Mouse (Mus musculus): ENCODE results near the gene Lsm11.

Gene Lsm11

DNA sequence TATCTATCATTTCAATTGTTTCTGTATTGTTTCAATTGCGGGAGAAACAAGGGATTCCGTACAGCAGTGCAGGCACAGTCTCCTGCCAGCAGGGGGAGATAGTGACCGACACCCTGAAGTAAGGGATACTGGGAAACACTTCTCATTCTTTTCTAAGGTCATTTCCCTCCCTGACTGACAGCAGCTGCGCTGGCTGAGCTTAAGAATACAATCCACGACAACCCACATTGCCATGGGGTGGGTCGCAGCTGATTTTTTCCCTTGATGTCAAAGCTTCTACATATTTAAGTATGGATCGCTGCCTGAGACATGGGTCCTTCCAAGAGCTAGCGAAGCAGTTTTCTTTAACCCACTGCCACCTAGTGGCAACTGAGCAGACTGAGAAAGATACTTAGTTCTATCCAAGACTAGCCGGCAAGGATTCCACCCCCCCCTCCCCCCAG lies 18.1 kb downstream of the Lsm11 start:
- DNase-seq = peak; percentile 85

DNA sequence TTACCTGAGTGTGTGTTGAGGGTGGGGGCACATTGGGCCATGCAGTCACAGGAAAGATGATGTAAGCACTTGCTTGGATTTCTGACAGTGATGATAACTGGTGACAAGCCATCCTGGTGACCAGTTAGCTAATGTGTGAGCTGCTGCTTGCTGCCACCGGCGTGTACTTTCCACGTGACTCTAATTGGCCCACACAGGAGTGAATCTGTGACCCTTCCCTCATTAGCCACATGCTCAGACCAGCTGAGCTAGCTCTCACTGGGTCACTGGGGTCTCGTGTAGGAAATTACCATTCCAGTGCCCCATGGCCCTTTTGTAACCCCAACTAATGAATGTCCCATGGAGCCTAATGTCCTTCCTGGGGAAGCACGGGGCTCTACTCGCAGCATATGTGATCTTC lies 19.3 kb downstream of the Lsm11 start:
- no peak for DNase-seq

DNA sequence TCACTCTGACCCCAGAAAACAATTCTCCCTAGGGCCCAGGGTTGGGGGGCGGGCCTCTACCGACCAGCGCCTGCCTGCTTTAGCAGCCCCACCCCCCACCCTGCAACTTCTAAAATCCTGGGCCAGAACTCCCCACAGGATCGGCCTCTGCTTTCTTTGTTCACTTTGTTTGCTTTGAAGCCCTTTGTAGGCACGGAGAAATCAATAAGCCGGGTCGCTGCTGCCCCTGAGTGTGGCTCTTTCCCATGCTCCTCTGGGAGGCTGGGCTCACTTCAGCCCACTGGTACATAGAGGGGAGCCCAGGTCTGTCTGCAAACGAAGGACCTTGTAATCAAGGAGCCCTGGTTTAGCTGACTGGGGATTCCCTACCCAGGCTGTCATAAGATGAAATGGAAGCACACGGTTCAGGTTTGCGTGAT lies 23.2 kb downstream of the Lsm11 start:
- no peak for DNase-seq

DNA sequence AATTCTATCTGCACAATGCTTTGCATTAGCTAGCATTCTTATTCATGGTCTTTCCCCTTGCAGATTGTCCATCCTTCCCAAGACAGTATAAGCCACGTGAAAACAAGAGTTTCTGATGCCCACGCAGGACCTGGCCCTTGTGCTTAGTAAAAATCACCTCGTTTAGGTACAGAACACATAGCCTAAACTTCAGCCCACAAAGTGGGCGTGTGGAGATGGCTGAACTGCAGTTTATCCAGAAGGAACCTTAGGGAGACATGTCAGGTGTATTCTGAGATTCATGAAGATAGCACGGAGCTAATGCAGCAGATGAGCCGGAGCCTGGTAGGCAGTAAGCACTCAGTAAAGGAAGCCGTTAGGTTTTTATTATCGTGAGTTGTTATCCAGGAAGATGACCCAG lies 23.7 kb downstream of the Lsm11 start:
- DNase-seq = no peak

DNA sequence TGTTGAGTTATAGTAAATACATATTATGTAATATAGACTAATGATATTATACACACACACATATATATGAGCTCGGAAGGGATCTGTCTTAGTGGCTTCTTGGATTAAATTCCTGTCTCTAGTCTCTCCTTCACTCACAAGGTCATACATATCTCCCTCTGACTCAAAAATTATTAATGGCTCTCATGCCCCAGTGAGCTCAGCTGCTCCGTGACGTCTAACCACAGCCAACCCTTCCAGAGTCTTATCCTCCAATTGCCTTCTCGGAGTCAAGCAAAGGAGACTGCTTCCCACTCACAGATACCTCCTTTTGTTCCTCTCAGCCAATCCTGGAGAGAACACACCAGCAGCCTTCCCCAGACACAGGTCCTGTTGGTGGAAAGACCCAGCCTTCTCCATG lies 25.9 kb downstream of the Lsm11 start:
- no peak for DNase-seq

DNA sequence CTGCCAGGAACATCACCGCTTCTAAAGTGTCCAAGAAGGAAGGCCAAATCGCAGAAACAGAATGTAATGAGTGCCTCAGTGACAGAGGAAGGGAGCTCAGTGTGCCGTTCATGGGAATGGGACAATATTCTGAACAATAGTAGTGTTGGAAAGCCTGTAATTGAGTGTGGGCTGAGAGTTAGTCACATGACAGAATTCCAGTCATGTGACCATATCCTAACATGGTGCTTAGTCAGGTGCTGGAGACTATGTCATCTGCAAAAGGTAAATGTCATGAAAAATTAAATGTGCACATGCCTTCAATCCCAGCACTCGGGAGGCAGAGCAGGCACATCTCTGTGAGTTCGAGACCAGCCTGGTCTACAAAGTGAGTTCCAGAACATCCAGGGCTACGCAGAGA lies 26.7 kb downstream of the Lsm11 start:
- DNase-seq = no peak

DNA sequence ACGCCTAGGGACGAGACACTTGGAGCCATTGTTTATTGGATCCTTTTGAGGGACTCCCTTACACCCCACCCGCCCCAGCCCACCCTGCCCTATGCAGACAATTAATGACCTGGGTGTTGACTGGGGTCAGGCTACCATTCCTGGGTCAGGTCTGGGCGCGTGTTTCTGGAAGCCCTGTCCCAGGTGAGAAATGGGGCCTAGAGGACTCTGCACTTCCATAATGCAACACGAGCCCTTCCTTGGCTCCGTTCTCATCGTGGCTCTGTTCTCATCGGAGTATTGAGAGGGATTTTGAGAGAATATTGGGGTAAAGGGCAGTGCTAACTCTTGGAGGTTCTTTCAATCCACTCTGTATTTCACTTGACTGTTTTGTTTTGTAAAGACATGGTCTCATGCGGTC lies 28.5 kb downstream of the Lsm11 start:
- no peak for DNase-seq

DNA sequence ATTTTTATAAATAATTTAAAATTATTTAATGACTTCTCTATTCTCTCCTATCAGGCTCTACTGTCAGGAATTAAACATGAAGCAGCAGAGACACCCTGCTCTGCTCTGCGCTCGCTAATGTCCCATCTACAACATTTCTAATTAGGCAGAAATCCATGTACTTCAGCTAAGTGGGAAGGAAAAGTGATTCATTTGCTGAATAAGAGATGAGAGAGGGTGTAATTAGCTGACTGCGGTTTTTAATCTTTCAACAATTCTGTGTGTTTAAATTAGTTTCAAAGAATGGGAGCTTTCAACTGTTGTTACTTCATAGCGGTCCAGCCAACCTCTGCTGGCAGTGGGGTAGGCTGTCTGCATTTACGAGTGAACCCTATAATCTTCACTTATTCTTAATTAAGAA lies 34.0 kb downstream of the Lsm11 start:
- DNase-seq = no peak

DNA sequence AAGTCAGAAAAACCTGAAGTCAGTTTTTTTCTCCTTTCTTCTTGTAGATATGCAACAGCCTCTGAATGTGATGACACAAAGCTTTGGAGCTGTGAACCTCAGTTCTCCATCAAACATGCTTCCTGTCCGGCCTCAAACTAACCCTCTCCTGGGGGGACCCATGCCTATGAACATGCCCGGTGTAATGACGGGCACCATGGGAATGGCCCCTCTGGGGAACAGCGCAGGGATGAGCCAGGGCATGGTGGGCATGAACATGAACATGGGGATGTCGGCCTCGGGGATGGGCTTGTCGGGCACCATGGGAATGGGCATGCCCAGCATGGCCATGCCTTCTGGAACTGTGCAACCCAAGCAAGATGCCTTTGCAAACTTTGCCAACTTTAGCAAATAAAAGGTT lies 35.8 kb downstream of the Lsm11 start:
- no peak for DNase-seq

DNA sequence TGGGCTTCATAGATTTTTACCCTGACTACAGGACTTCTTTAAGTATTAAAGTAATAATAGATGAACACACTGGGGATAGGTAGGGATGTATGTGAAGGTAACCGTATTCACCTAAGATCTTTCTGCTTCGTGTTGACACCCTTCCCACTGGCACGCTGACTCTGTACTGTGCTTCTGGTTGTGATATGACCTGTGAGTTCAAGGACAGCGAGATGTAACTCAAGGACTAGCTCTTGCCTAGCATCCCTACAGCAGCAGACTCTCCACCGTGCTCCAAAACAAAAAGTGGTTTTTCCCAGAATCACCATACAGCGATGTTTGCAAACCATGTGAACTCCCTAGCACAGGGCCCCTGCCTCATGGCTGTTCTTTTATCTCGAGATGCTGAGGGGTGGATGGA lies 36.7 kb downstream of the Lsm11 start:
- DNase-seq = no peak

DNA sequence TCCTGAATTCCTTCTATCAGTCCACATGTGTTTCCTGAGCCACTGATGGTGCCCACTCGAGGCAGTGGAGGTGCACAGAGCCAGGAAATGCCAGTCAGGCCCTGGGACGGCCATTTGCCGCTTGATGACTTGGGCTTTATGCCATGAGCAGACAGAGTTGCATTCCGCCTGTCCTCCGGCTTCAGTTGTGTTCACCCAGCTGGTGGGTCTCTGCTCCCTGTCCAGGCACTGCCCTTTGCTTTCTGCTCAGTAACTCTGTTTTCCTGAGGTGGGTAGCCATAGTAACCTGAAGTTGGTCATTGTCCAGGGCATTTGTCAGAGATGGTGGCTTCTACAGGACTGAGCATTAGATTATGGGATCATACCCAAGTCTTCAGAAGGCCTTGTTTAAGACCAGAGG lies 37.4 kb downstream of the Lsm11 start:
- DNase-seq = peak; percentile 21

DNA sequence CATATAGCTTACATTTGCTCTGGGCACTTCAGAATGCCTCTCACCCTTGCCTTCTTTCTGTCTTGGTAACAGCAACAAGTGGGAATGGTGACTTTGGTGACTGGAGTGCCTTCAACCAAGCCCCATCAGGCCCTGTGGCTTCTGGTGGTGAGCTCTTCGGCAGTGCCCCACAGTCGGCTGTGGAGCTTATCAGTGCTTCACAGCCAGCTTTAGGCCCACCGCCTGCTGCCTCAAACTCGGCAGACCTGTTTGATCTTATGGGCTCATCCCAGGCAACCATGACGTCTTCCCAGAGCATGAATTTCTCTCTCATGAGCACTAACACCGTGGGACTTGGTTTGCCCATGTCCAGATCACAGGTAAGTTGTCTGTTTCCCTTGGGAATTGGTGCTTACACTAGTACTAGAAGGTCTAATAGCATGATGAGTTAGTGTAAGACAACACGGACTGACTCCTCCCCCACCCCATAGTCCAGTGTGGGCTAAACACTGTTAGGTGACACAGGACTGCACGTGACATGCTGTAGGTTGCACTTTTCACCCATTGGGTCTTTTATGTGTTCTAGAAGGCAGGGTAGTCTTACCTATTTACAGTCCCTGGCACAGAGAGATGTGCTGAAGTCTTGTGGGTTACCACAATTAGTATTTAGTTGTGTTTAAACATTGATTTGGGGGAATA lies 38.5 kb downstream of the Lsm11 start:
- DNase-seq = no peak

DNA sequence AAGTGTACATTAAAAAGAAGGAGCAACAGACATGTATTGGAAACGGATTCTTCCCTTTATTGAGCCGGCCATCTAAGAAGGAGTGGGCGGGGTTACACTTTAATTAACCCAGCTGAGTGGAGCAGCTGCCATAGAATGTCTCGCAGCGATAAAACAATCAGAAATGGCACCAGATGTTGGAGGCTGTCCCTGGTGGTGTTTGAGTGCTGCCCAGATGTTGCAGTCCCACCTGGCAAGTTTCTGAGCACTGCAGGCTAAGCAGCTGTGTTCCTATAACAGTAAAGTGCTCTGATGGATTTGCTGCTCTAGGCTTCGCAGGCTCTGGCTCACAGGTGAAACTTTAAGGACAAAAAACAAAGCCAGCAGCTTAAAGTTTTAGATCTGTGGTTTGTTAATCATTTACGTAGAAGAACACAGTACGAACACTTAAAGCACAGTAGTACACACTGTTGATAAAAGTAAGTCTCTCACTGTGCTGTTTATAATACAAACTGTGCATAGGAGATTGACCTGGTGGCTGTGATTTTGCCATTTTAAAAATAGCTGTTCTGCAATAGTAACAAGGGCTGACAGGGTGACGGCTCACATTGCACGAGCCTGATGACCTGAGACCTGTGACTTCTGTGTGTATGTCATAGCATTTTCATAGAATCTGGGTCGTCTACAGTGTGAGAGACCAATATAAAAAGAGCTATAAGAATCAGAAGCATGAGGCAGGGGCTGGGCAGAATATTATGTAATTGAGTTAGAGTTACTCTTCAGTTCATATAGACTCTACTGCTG lies 44.3 kb downstream of the Lsm11 start:
- DNase-seq = no peak

DNA sequence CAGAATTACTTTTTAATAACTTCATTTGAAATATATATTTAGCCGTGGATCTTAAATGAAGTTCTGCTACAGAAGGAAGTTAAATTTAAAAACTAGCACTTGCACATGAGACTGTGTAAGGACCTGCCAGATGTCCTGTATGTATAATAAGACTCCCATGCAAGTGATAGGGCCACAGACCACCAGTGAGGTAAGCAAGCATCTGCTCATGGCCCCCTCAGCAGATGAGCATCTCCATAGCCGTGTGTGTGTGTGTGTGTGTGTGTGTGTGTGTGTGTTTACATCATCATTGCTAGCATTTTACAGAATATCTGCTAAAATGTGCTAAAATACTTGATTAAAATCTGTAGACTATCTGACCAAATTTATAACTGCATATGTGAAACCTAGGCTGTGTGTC lies 47.3 kb downstream of the Lsm11 start:
- DNase-seq = no peak

DNA sequence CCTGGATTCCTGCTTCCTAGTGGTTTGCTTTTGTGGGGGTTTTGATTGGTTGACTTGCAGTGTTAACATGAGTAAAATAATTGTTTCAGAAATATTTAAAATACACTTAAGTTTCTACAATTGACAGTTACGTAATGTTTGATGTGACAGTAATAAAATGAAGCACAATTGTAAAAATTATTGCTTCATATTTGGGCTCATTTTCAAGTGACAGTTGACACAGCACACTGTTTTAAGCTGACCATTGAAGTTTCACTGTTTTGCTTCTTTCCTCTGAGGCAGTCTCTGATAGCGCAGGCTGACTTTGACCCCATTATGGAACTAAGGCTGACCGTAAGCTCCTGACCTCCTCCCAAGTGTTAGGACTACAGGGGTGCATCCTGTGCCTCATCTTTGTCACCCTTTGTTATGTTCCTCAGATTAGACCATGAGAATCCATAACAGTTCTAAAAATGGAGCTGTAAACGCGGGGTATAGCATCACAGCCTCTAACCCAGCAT lies 51.8 kb downstream of the Lsm11 start:
- DNase-seq = no peak

DNA sequence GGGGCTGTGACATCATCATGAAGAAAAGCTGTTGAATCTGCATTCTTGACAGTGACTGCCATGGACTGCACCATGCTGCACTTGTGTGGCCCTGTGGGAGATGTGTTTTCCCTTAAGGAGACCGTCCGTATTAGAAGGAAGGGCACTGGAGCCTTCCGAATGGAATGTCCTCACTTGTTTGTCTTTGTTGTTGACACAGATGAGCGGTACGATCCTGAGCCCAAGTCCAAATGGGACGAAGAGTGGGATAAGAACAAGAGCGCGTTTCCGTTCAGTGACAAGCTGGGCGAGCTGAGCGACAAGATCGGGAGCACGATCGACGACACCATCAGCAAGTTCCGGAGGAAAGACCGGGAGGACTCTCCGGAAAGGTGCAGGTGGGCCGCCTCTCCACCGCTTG lies 54.3 kb downstream of the Lsm11 start:
- DNase-seq = no peak

DNA sequence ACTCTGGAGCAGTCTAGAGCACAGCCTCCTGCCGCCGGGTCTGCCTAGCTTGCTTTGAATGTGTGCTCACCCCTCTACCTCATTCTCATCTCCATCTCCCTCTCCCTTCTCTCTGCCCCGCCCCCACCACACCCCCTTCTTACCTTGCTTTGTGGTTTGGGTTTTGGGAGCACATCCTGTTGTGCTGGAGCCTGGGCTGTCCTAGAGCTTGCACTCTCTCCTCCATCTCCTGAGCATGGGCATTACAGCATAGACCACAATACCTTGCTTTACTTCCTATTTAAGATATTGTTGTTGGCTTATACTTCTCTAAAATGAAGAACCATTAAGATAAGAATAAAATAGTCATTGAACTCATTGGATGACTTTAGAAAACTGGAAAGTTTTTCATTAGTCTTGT lies 54.8 kb downstream of the Lsm11 start:
- no peak for DNase-seq

DNA sequence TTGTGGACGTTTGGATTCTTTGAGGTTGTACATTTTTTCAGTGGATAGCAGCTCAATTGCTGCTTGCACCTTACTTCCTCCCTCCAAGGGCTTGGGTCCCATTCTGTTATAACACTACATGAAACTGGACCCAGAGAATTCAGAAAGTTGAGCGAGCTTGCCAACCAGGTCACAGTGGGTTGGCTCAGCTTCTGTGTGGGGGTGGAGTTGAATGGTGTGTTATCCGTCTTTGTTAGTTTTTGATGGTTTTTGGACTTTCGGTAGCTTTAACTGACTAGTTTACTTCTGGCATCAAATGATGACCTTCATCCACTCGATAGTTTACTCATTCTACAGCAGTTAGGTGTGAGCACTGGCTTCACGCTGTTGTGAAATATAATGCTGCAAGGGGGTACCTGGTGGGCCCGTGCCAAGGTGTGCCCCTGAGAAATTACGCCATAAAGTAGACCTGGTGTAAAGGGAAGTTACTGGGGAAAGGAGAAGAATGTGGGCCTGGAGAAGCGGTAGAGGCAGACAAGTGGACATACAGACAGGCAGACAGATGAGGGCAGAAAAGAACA lies 56.2 kb downstream of the Lsm11 start:
- no peak for DNase-seq

DNA sequence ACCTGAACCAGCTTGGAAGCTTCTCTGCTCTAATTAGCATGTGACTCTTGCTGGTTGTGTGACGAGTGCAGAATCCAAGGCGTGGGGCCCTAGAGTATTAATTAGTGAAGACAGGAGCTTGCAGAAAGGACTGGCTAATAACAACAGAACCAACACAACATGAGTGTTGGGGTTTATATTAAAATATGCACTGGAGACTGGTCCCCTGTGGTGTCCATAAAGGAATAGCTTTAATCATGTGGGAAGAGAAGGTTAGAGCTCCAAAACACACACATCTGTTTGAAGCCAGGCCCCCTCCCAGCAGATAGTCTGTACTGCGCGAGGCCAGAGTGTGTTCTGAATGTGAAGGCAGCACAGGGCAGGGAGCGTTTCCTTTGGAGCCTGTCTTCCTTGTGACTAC lies 58.1 kb downstream of the Lsm11 start:
- DNase-seq = no peak

DNA sequence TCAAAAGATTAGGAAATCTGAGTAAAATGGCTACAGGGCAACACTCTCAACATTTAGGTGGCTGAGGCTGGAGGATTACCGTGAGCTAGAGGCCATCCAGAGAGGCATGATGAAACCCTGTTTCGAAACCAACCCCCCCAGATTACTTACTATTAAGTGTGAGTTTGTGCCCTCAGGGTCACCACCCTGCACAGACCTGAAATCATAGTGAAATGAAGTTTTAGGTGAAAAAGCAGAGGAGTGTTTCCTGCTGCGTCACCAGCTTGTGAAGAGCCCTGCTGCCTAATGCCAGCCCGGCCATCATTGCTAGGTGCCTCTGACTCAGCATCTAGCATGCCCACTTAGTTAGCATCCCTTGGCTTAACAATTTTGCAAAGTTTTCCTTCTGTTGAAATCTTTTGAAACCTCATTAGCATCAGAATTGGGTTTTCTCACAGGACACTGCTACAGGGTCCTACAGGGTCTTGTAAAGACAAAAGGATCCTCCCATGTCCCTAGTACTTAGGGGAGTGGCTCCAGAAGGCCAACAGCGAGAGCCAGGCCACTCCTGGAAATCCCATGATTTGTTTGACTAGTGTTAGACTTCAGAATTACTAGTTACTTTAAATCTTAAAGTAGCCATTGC lies 59.0 kb downstream of the Lsm11 start:
- no peak for DNase-seq

DNA sequence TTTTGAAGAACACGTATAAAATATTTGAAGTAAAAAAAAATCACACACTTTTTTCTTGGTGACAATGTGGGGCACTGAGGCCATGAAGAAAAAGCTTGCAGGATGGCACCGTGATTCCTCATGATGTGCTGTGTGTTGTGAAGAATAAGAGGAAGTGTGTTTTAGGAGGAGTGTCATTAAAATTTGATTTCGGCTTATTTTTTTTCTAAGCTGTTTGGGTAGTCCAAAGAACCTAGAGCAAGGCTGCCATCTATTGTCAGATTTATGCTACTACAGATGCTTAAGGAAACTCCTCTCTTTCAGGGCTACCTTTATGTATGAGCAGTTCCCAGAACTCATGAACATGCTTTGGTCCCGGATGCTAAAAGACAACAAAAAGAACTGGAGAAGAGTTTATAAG lies 60.7 kb downstream of the Lsm11 start:
- peak; percentile 41 for DNase-seq

DNA sequence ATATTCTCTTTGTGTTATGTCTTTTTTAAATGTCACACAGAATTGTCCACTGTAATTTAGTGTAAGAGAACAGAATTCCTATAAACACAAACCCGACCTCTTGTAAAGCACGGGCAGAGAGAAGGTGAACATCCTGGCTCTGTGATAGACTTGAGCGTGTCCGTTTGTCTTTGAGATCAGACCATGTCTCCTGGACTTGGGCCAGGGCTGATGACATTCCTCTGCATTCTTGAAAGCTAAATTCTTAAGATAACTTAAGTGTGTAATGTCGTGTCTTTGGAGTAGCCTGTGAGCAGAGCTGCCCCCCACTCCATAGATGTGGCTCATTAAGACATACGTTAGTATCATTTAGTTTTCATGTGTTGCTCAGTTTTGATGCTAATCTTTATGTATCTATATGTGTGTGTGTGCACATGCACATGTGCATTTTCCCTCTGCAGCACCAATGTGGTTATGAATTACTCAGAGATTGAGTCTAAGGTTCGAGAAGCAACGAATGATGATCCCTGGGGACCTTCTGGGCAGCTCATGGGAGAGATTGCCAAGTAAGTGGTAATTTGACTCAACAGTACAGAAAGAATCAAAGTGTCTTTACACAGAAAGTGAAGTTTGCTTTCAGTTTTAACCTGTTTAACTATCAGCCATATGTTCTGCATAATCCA lies 61.3 kb downstream of the Lsm11 start:
- peak; percentile 50 for DNase-seq

DNA sequence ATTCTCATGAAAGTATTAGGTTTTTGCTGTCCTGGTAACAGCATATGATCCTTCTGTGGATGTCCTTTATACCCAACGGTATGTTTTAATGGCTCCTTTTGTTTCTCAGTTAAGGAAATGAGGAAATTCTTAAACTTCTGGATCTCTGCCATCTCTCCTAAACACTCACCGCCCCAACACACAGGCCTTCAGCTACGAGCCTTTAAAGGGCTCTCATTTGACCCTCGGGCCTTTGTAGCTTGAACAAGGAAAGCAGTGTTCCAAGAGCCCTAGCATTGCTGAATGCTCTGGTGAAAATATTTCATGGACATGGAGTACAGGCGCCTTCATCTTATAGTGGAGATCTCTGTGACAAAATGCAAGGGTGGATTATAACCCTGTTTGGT lies 63.1 kb downstream of the Lsm11 start:
- DNase-seq = no peak

Data from kidney, postnatal 14 days (tissue).